Mouse (Mus musculus) intestine, postnatal 0 days (tissue): ENCODE results near the gene Cmah. TPM values are rescaled to one million over a fixed set of nuclear protein-coding genes. Genes with fewer than 3 reads are reported as not detected.

Experiments used
- ATAC-seq: fragments of 200-750 bp; cut with Nextera tagmentation; 2 replicates; pipeline ENCODE4 v1.8.0; 2017; ENCODE audit warnings: mild to moderate bottlenecking, moderate TSS enrichment, moderate library complexity
- H3K27ac ChIP-seq: fragments of 300-500 bp; sonication (generic); 2 replicates; pipeline ENCODE4 v1.5.1; 2014; ENCODE audit warnings: mild to moderate bottlenecking, low read depth, low read length, moderate library complexity
- H3K27me3 ChIP-seq: fragments of 300-500 bp; sonication (generic); replicated peaks from 2 replicates; pipeline ENCODE4 v1.6.1; 2014; ENCODE audit warnings: low read length, mixed read lengths; ENCODE audit not compliant: control insufficient read depth, insufficient read depth
- H3K36me3 ChIP-seq: fragments of 300-500 bp; sonication (generic); 2 replicates; pipeline ENCODE4 v1.6.1; 2014; ENCODE audit warnings: mild to moderate bottlenecking, moderate library complexity; ENCODE audit not compliant: control insufficient read depth, insufficient read depth
- H3K4me1 ChIP-seq: fragments of 300-500 bp; sonication (generic); replicated peaks from 2 replicates; pipeline ENCODE4 v1.6.1; 2014; ENCODE audit warnings: antibody characterized with exemption, low read length, mixed read lengths; ENCODE audit not compliant: control insufficient read depth, insufficient read depth
- H3K4me2 ChIP-seq: fragments of 300-500 bp; sonication (generic); replicated peaks from 2 replicates; pipeline ENCODE4 v1.6.1; 2014; ENCODE audit warnings: low read depth, mild to moderate bottlenecking, moderate library complexity
- H3K4me3 ChIP-seq: fragments of 300-500 bp; sonication (generic); 2 replicates; pipeline ENCODE4 v1.5.1; 2014; ENCODE audit warnings: low read depth, low read length
- H3K9ac ChIP-seq: fragments of 300-500 bp; sonication (generic); 2 replicates; pipeline ENCODE4 v1.6.1; 2014; ENCODE audit warnings: mild to moderate bottlenecking, low read depth, low read length
- H3K9me3 ChIP-seq: fragments of 300-500 bp; sonication (generic); 2 replicates; pipeline ENCODE4 v1.6.1; 2016; ENCODE audit warnings: mixed run types; ENCODE audit not compliant: control insufficient read depth
- CTCF ChIP-seq: sonication (generic); IDR thresholded peaks from 2 replicates; pipeline ENCODE4 v1.5.1; 2016; ENCODE audit warnings: low read depth, mild to moderate bottlenecking, control low read depth, antibody characterized with exemption, moderate library complexity
- WGBS: fragments of 180-500 bp; shearing (Covaris S2); extraction: QIAGEN DNeasy Blood & Tissue Kit; methylation state at CpG from one replicate; pipeline ENCODE4 v1.1.7; 2014; 5-methylcytosine and 5-hydroxymethylcytosine counted together
- polyA plus RNA-seq: library from polyadenylated mRNA; unstranded; fragments of >200 nt; fragmentation: Nextera tagmentation; extraction: Ambion mirVana; gene quantifications from 2 replicates; pipeline ENCODE4 v1.2.1, GENCODE M21; 2015

The Cmah gene
- polyA plus RNA-seq, 1 experiment from 2014 or later, result 1.4 TPM

GRCm38 (mm10) chr13:24522343-24522837 is 195.2 kb downstream of the Cmah start:
- Histone ChIP-seq H3K27ac (no peak overlapping the region), H3K9ac (no peak overlapping the region), H3K9me3 (no peaks in the 10 kb centered on the region), H3K27me3 (no peaks in the 10 kb centered on the region), H3K4me1 (0 out of 2 replicates have a peak, but pooled peaks cover 4% of the 10 kb centered on the region), H3K4me3 (no peak overlapping the region), H3K4me2 (no peak overlapping the region), H3K36me3 (no peaks in the 10 kb centered on the region)
- no peak for TF ChIP-seq CTCF
- no peak for ATAC-seq
- WGBS, result 62% methylated on average over 7 of the region's 7 CpGs

GRCm38 (mm10) chr13:24523587-24524221 is 196.5 kb downstream of the Cmah start:
- H3K9ac ChIP-seq, result no peak overlapping the region
- no peak overlapping the region for H3K4me3 ChIP-seq
- no peaks in the 10 kb centered on the region for H3K9me3 ChIP-seq
- WGBS, result 71% methylated on average over 4 of the region's 4 CpGs
- no peak overlapping the region for H3K27ac ChIP-seq
- H3K27me3 ChIP-seq, result no peaks in the 10 kb centered on the region
- 0 out of 2 replicates have a peak, but pooled peaks cover 4% of the 10 kb centered on the region for H3K4me1 ChIP-seq
- no peaks in the 10 kb centered on the region for H3K36me3 ChIP-seq
- H3K4me2 ChIP-seq, result no peak overlapping the region
- no peak for TF ChIP-seq CTCF
- ATAC-seq, result no peak

- H3K27ac ChIP-seq, result no peak overlapping the region
- no peak for TF ChIP-seq CTCF
- ATAC-seq, result no peak
- H3K9ac ChIP-seq, result no peak overlapping the region
- WGBS, result 81% methylated on average over 1 of the region's 1 CpGs
- H3K4me2 ChIP-seq, result no peak overlapping the region
- H3K36me3 ChIP-seq, result no peaks in the 10 kb centered on the region
- H3K27me3 ChIP-seq, result no peaks in the 10 kb centered on the region
- no peak overlapping the region for H3K4me3 ChIP-seq
- H3K9me3 ChIP-seq, result no peaks in the 10 kb centered on the region
- H3K4me1 ChIP-seq, result 0 out of 2 replicates have a peak, but pooled peaks cover 4% of the 10 kb centered on the region
Observed at GRCm38 (mm10) chr13:24524468-24524867, 197.3 kb downstream of the Cmah start.

GRCm38 (mm10) chr13:24525551-24525950 is 198.3 kb downstream of the Cmah start:
- no peak for ATAC-seq
- no peaks in the 10 kb centered on the region for H3K9me3 ChIP-seq
- no peaks in the 10 kb centered on the region for H3K36me3 ChIP-seq
- H3K9ac ChIP-seq, result no peak overlapping the region
- no peaks in the 10 kb centered on the region for H3K27me3 ChIP-seq
- WGBS, result 72% methylated on average over 3 of the region's 3 CpGs
- H3K4me1 ChIP-seq, result 0 out of 2 replicates have a peak, but pooled peaks cover 4% of the 10 kb centered on the region
- H3K4me2 ChIP-seq, result no peak overlapping the region
- no peak overlapping the region for H3K27ac ChIP-seq
- no peak for TF ChIP-seq CTCF
- H3K4me3 ChIP-seq, result no peak overlapping the region

GRCm38 (mm10) chr13:24526916-24527315 is 199.7 kb downstream of the Cmah start:
- Histone ChIP-seq H3K4me3 (no peak overlapping the region), H3K4me1 (0 out of 2 replicates have a peak, but pooled peaks cover 3% of the 10 kb centered on the region), H3K27me3 (no peaks in the 10 kb centered on the region), H3K4me2 (no peak overlapping the region), H3K9ac (no peak overlapping the region), H3K36me3 (no peaks in the 10 kb centered on the region), H3K27ac (no peak overlapping the region), H3K9me3 (no peaks in the 10 kb centered on the region)
- TF ChIP-seq CTCF, result no peak
- WGBS, result 58% methylated on average over 2 of the region's 2 CpGs
- no peak for ATAC-seq

Other genes with a start within 250 kb of the Cmah start
- gene Carmil1, start 46.6 kb upstream of the Cmah start, polyA plus RNA-seq, result 25.6 and 25.9 TPM in 2 replicates